Mouse (Mus musculus) liver, postnatal 0 days (tissue): ENCODE measurements around the gene Creg2. TPM values are rescaled to one million over a fixed set of nuclear protein-coding genes. Genes with fewer than 3 reads are reported as not detected.
"Not testable (repeated sequence)": the region's sequence is repeated elsewhere in the genome, so short reads cannot be mapped to it uniquely, and the experiment has no call there.

Experiments
- ATAC-seq: fragments of 200-750 bp; cut with Nextera tagmentation; 2 replicates; pipeline ENCODE4 v1.8.0; 2017; ENCODE audit warnings: mild to moderate bottlenecking, moderate library complexity
- DNase-seq: peaks from one replicate; pipeline ENCODE4 v3.0.0-alpha.2; 2016
- H3K27ac ChIP-seq: fragments of 300-500 bp; sonication (generic); 2 replicates; pipeline ENCODE4 v1.5.1; 2014; ENCODE audit warnings: antibody characterized with exemption, moderate library complexity, mild to moderate bottlenecking, low read depth
- H3K27me3 ChIP-seq: fragments of 300-500 bp; sonication (generic); 2 replicates; pipeline ENCODE4 v1.6.1; 2014; ENCODE audit warnings: low read length, control low read depth, mixed read lengths; ENCODE audit not compliant: insufficient read depth
- H3K36me3 ChIP-seq: fragments of 300-500 bp; sonication (generic); replicated peaks from 2 replicates; pipeline ENCODE4 v1.6.1; 2014; ENCODE audit warnings: mild to moderate bottlenecking, control low read depth, low read length, moderate library complexity, mixed read lengths; ENCODE audit not compliant: insufficient read depth
- H3K4me1 ChIP-seq: fragments of 300-500 bp; sonication (generic); 2 replicates; pipeline ENCODE4 v1.6.1; 2014; ENCODE audit warnings: antibody characterized with exemption, mild to moderate bottlenecking, control low read depth; ENCODE audit not compliant: insufficient read depth
- H3K4me2 ChIP-seq: fragments of 300-500 bp; sonication (generic); 2 replicates; pipeline ENCODE4 v1.6.1; 2014; ENCODE audit warnings: low read depth, mild to moderate bottlenecking, low read length, moderate library complexity, mixed read lengths
- H3K4me3 ChIP-seq: fragments of 300-500 bp; sonication (generic); 2 replicates; pipeline ENCODE4 v1.5.1; 2014; ENCODE audit warnings: low read depth, low read length
- H3K9ac ChIP-seq: fragments of 300-500 bp; sonication (generic); replicated peaks from 2 replicates; pipeline ENCODE4 v1.6.1; 2014; ENCODE audit warnings: mild to moderate bottlenecking, moderate library complexity
- H3K9me3 ChIP-seq: fragments of 300-500 bp; sonication (generic); 2 replicates; pipeline ENCODE4 v1.6.1; 2016; ENCODE audit warnings: mild to moderate bottlenecking, control low read depth, low read length, mixed read lengths
- CTCF ChIP-seq: sonication (generic); IDR thresholded peaks from 2 replicates; pipeline ENCODE4 v1.5.1; 2016; ENCODE audit warnings: antibody characterized with exemption, low read depth
- EP300 ChIP-seq: IDR thresholded peaks from 2 replicates; pipeline ENCODE4 v1.6.1; 2016; ENCODE audit warnings: antibody characterized with exemption, low read depth, mild to moderate bottlenecking
- WGBS: fragments of 180-500 bp; shearing (Covaris S2); extraction: QIAGEN DNeasy Blood & Tissue Kit; methylation state at CpG from one replicate; pipeline ENCODE4 v1.1.7; 2014; ENCODE audit not compliant: insufficient replicate concordance; 5-methylcytosine and 5-hydroxymethylcytosine counted together
- polyA plus RNA-seq: library from polyadenylated mRNA; unstranded; fragments of >200 nt; fragmentation: Nextera tagmentation; extraction: Ambion mirVana; gene quantifications from 2 replicates; pipeline ENCODE4 v1.2.1, GENCODE M21; 2015

The Creg2 gene
- polyA plus RNA-seq, 1 experiment from 2014 or later, result not detected

DNA sequence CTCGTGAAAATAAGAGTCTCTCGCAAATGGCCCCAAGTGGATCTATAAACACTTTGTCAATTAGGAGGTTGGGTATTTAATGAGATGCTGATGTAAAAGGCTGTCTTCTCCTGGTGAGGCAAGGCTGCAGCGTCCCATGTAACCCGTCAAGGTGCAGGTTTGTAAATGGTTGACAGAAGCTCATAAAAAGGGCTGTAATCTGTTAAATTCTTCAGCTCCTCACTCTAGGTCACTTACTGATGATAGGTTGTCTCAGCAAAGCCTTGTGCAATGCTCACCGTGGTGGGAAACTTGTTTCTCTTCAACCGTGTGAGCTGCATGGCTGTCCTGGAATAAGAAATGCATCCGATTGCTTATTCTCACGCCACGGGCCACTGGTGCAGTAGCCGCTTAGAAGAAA lies 57.4 kb downstream of the Creg2 start:
- ATAC-seq (no peak), DNase-seq (no peak)
- Histone ChIP-seq H3K9me3 (no peaks in the 10 kb centered on the region), H3K4me3 (no peak overlapping the region), H3K4me2 (no peak overlapping the region), H3K27ac (no peak overlapping the region), H3K36me3 (no peaks in the 10 kb centered on the region), H3K27me3 (no peaks in the 10 kb centered on the region), H3K9ac (no peak overlapping the region), H3K4me1 (peaks cover 8% of the 10 kb centered on the region)
- no peak for TF ChIP-seq EP300
- TF ChIP-seq CTCF, result no peak
- WGBS, result 74% methylated on average over 10 of the region's 10 CpGs

DNA sequence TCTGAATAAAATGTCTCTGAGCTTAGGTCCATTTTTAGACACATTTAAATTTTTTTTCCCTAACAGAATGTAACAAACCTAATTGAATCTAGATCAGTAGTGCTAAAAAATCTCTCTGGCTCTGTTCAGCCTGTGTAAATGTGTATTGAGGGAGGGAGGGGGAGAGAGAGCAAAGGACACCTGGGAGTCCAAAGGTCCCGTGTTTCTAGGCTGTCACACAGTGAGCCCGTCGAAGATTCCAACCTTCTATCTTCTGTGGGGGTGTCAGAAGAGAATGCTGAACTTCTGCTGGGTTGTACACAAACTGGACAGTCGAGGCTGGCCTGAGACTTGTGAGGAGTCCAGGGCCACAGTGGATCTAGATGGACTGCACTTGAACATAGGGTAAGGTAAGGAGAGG lies 59.2 kb downstream of the Creg2 start:
- ATAC-seq, result peak; percentile 97
- Histone ChIP-seq H3K9me3 (no peaks in the 10 kb centered on the region), H3K27ac (peak overlapping the region; percentile 79), H3K27me3 (no peaks in the 10 kb centered on the region), H3K4me1 (peaks cover 4% of the 10 kb centered on the region; the same call in 1 of the 2 replicates), H3K36me3 (no peaks in the 10 kb centered on the region), H3K4me3 (0 out of 2 replicates have a peak overlapping the region, but pooled peaks have one; percentile 4), H3K9ac (no peak overlapping the region), H3K4me2 (peak overlapping the region; percentile 35)
- DNase-seq, result peak; percentile 29
- TF ChIP-seq EP300 (no peak), CTCF (no peak)
- 48% methylated on average over 4 of the region's 4 CpGs for WGBS

DNA sequence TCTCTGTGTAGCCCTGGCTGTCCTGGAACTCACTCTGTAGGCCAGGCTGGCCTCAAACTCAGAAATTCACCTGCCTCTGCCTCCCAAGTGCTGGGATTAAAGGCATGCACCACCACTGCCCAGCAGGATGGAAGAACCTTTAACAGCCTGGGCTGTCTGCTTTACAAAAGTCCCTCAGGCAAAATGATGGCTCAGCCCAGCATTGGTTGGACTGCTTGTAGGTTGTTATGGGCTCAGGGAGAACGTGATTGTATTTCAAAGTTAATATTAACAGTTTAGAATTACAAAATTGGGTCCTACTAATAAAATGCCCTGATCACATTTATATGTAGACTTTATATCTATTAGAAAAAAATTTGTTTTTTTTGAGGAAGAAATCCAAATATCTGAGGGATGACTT lies 59.7 kb downstream of the Creg2 start:
- peak; percentile 64 for ATAC-seq
- not testable (repeated sequence) for DNase-seq, H3K36me3 ChIP-seq, H3K4me1 ChIP-seq, H3K9ac ChIP-seq, H3K4me3 ChIP-seq, H3K9me3 ChIP-seq, H3K27me3 ChIP-seq
- Histone ChIP-seq H3K27ac (peak overlapping the region; percentile 79), H3K4me2 (peak overlapping the region; percentile 22)
- 61% methylated on average over 1 of the region's 1 CpGs for WGBS

DNA sequence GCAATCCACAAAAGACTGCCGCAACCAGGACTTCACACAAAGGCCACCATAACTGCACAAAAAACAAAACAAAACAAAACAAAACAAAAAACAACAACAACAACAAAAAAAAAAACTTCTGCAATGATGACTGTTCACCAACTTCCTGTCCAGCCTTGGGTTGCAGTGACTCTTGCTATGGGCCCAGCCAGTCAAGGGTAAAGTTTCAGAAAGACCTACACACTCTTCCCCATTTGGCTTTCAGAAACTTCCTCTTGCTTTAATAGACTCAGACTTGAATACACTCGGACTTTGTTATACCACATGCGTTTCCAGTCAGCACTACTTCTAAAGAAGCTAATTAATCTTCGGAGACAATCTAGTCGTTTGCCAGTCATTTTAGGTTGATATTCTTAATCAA lies 61.1 kb downstream of the Creg2 start:
- Histone ChIP-seq H3K4me3 (no peak overlapping the region), H3K27ac (0 out of 2 replicates have a peak overlapping the region, but pooled peaks have one; percentile 6), H3K9me3 (no peaks in the 10 kb centered on the region), H3K36me3 (no peaks in the 10 kb centered on the region), H3K4me2 (no peak overlapping the region), H3K9ac (no peak overlapping the region), H3K27me3 (no peaks in the 10 kb centered on the region), H3K4me1 (peaks cover 4% of the 10 kb centered on the region; the same call in 1 of the 2 replicates)
- TF ChIP-seq CTCF (no peak), EP300 (no peak)
- 54% methylated on average over 5 of the region's 5 CpGs for WGBS
- DNase-seq (no peak), ATAC-seq (no peak)

DNA sequence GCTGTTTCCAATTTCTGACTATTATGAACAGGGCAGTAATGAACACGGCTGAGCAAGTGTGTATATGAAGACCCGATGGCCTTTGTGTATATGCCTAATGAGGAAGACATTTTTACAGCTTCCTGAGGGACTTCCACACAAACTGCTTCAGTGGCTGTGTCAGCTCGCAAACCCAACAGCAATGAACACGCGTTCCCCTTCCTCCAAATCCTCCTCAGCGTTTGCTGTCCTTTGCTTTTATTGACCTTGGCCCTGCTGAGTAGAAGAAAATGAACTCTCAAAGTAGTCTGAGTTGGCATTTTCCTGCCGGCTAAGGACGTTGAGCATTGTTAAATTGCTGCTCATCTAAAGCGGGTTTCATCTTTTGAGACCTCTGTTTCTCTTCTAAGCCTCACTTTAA lies 65.9 kb downstream of the Creg2 start:
- Histone ChIP-seq H3K27me3 (no peaks in the 10 kb centered on the region), H3K9me3 (no peaks in the 10 kb centered on the region), H3K4me3 (no peak overlapping the region), H3K4me2 (no peak overlapping the region), H3K36me3 (no peaks in the 10 kb centered on the region), H3K27ac (no peak overlapping the region), H3K4me1 (no peaks in the 10 kb centered on the region), H3K9ac (no peak overlapping the region)
- no peak for TF ChIP-seq CTCF
- TF ChIP-seq EP300, result no peak
- no peak for ATAC-seq
- DNase-seq, result no peak
- WGBS, result 56% methylated on average over 9 of the region's 9 CpGs

DNA sequence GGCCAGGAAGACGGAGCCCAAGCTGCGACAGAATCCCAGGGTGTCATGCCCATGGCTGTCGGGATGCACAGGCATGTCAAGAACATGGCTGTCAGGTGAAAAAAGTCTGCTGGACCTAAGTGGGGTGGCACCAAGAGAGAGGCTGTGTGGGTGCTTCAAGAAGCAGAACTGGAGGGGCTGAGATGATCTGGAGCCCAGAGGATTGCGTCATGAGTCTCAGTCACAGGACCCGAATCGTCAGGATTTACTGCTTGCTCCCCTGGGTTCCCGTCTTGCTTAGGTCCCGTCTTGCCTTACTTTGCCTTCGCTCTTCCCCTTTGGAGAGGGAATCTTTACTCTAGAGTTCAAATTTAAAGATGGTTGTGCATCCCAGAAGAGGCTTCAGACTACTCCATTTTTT lies 68.1 kb downstream of the Creg2 start:
- Histone ChIP-seq H3K4me3 (no peak overlapping the region), H3K36me3 (no peaks in the 10 kb centered on the region), H3K9me3 (no peaks in the 10 kb centered on the region), H3K27ac (no peak overlapping the region), H3K4me1 (peaks cover 12% of the 10 kb centered on the region), H3K4me2 (no peak overlapping the region), H3K9ac (no peak overlapping the region), H3K27me3 (no peaks in the 10 kb centered on the region)
- TF ChIP-seq EP300 (no peak), CTCF (no peak)
- DNase-seq (no peak), ATAC-seq (no peak)
- WGBS, result 67% methylated on average over 9 of the region's 9 CpGs

DNA sequence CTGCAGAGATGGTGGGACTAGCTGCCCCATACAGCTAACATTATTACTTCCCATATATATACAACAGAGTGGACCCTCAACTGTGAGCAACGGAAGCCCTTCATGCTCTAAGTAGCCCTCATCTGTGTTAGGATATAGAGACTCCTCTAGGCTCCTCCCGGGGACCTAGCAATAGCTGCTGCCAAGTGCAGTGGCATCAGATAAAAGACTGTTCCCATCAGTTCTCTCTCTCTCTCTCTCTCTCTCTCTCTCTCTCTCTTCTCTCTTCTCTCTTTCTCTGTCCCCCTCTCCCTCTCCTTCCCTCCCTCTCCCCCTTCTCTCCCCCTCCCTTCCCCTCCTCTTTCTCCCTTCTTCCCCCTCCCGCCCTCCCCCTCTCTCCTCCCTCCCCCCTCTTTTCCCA lies 70.1 kb downstream of the Creg2 start:
- Histone ChIP-seq H3K27me3 (no peaks in the 10 kb centered on the region), H3K4me1 (peaks cover 20% of the 10 kb centered on the region), H3K36me3 (no peaks in the 10 kb centered on the region), H3K4me2 (no peak overlapping the region), H3K4me3 (no peak overlapping the region), H3K9ac (no peak overlapping the region), H3K27ac (no peak overlapping the region), H3K9me3 (no peaks in the 10 kb centered on the region)
- ATAC-seq (no peak), DNase-seq (no peak)
- 51% methylated on average over 2 of the region's 3 CpGs for WGBS
- TF ChIP-seq CTCF, result no peak
- no peak for TF ChIP-seq EP300
